Mouse (Mus musculus): ENCODE results near the gene Olfr1174-ps. TPM values are rescaled to one million over a fixed set of nuclear protein-coding genes. Genes with fewer than 3 reads are reported as not detected.

The Olfr1174-ps gene
- not detected in 2 replicates for polyA plus RNA-seq (2012; rRNA removed)

GRCm38 (mm10) chr2:88315035-88315434, at the start of gene Olfr1174-ps:
Gene Olfr1174-ps (minus strand): TSS chr2:88315135.
- no peak for DNase-seq (ENCODE audit: low read depth)

GRCm38 (mm10) chr2:88356304-88356703, 41.4 kb upstream of the Olfr1174-ps start:
- DNase-seq (ENCODE audit: low read depth), result no peak

GRCm38 (mm10) chr2:88346392-88346791, 31.5 kb upstream of the Olfr1174-ps start, which contains the start of gene Olfr1177-ps:
Gene Olfr1177-ps (minus strand): TSS chr2:88346492.
- no peak for DNase-seq (ENCODE audit: low read depth)

- no peak for DNase-seq (ENCODE audit: low read depth)
These were observed 21.5 kb upstream of the Olfr1174-ps start, which contains the start of gene Olfr1176 for GRCm38 (mm10) chr2:88336421-88336820. Gene Olfr1176 (plus strand): TSS chr2:88336721.

- no peak for DNase-seq (ENCODE audit: low read depth)
These were observed 12.2 kb upstream of the Olfr1174-ps start, which contains the start of gene Olfr1175-ps for GRCm38 (mm10) chr2:88327115-88327514. Gene Olfr1175-ps (minus strand): TSS chr2:88327215.

GRCm38 (mm10) chr2:88279775-88280174, 35.2 kb downstream of the Olfr1174-ps start, which contains the start of gene Olfr1173:
Gene Olfr1173 (minus strand): TSS chr2:88279875.
- no peak for DNase-seq (ENCODE audit: low read depth)

Other genes starting within 250 kb of the Olfr1174-ps start
- not detected in 2 replicates for gene Olfr1163, start 243.3 kb downstream of the Olfr1174-ps start, polyA plus RNA-seq (2012; rRNA removed)
- gene Olfr1164, start 221.2 kb downstream of the Olfr1174-ps start, polyA plus RNA-seq (2012; rRNA removed), result not detected in 2 replicates
- gene Olfr1166, start 186.9 kb downstream of the Olfr1174-ps start, polyA plus RNA-seq (2012; rRNA removed), result not detected in 2 replicates
- gene Olfr1167, start 159.9 kb downstream of the Olfr1174-ps start, polyA plus RNA-seq (2012; rRNA removed), result not detected in 2 replicates
- not detected in 2 replicates for gene Olfr1168, start 133.3 kb downstream of the Olfr1174-ps start, polyA plus RNA-seq (2012; rRNA removed)
- gene Olfr1170, start 86.8 kb downstream of the Olfr1174-ps start, polyA plus RNA-seq (2012; rRNA removed), result not detected in 2 replicates
- gene Olfr1173, start 35.3 kb downstream of the Olfr1174-ps start, polyA plus RNA-seq (2012; rRNA removed), result not detected in 2 replicates
- not detected in 2 replicates for gene Olfr1175-ps, start 12.1 kb upstream of the Olfr1174-ps start, polyA plus RNA-seq (2012; rRNA removed)
- gene Olfr1176, start 21.6 kb upstream of the Olfr1174-ps start, polyA plus RNA-seq (2012; rRNA removed), result not detected in 2 replicates
- gene Olfr1177-ps, start 31.4 kb upstream of the Olfr1174-ps start, polyA plus RNA-seq (2012; rRNA removed), result not detected in 2 replicates
- gene Olfr1178, start 71.9 kb upstream of the Olfr1174-ps start, polyA plus RNA-seq (2012; rRNA removed), result not detected in 2 replicates
- not detected in 2 replicates for gene Olfr1179, start 91.3 kb upstream of the Olfr1174-ps start, polyA plus RNA-seq (2012; rRNA removed)
- not detected in 2 replicates for gene Olfr1180, start 104.0 kb upstream of the Olfr1174-ps start, polyA plus RNA-seq (2012; rRNA removed)
- gene Olfr1181, start 111.0 kb upstream of the Olfr1174-ps start, polyA plus RNA-seq (2012; rRNA removed), result not detected in 2 replicates
- not detected in 2 replicates for gene Gm13757, start 134.0 kb upstream of the Olfr1174-ps start, polyA plus RNA-seq (2012; rRNA removed)
- not detected in 2 replicates for gene Olfr1183, start 139.7 kb upstream of the Olfr1174-ps start, polyA plus RNA-seq (2012; rRNA removed)
- gene Olfr1184, start 168.5 kb upstream of the Olfr1174-ps start, polyA plus RNA-seq (2012; rRNA removed), result not detected in 2 replicates
- gene Olfr1185-ps1, start 178.2 kb upstream of the Olfr1174-ps start, polyA plus RNA-seq (2012; rRNA removed), result not detected in 2 replicates
- not detected in 2 replicates for gene Olfr1186, start 203.4 kb upstream of the Olfr1174-ps start, polyA plus RNA-seq (2012; rRNA removed)
- gene Olfr1188, start 241.8 kb upstream of the Olfr1174-ps start, polyA plus RNA-seq (2012; rRNA removed), result not detected in 2 replicates